Mouse (Mus musculus) brain, embryonic 14.5 days (tissue): ENCODE measurements around the gene Col23a1.

Source experiments
- CTCF ChIP-seq: fragments of 200-500 bp; IDR thresholded peaks from 2 replicates; pipeline ENCODE4 v1.5.1; 2012; ENCODE audit warnings: inconsistent platforms, mild to moderate bottlenecking, moderate library complexity, borderline replicate concordance; ENCODE audit not compliant: insufficient read depth, insufficient read length; ENCODE audit errors: extremely low read depth
- POLR2A ChIP-seq: fragments of 200-500 bp; IDR thresholded peaks from 2 replicates; pipeline ENCODE4 v1.6.1; 2012; ENCODE audit warnings: mild to moderate bottlenecking, inconsistent platforms, borderline replicate concordance; ENCODE audit not compliant: poor library complexity, insufficient read depth, insufficient read length, severe bottlenecking; ENCODE audit errors: extremely low read depth

DNA sequence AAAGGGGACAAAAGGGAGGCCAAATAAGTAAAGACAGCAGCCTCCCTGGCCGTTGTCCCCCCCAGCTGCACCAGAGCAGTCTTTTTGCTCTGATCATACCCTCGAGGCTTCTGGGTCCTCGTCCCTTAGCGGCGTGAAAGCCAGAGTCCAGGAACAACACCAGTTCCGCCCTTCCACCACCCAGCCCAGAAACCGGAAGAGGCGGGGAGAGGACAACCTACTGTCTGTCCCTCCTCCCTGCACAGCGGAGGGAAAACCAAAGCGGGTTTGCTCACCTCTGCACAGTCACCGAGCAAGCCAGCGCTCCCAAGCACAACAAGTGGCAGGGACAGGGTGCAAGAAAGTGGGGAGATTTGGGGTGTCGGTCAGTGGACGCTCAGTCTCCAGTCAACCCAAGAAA lies 325.9 kb downstream of the Col23a1 start:
- TF ChIP-seq POLR2A (no peak), CTCF (no peak)
